ENCODE assay signal across 20 mouse cellular contexts in the genomic region with DNA sequence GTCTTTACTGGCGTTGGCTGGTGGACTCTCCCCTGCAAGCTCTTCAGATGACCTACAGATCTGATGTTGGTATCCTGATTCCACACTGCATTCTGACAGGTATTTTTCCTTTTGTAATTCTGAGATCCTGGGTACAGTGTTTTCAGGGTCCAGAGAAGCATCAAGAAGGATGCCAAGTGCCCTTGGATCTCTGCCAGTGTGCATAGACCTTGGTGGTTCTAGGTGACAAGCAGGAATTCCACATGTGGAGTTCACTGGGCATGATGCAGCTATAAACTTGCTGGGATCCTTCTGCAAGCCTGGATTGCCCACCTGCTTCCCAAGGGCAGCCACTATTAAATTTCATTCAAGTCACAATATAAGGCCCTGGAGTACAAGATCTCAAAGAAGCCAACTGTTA.
DNase-seq lines count a peak whose midpoint lies in the region.
"Had no signal": no experiment of that assay in that cellular context is flagged by ENCODE, and none has a peak within 500 bp of the region (broad histone marks: within the 10 kb centered on the region; RNA-seq: fewer than 3 reads in every experiment).

No protein-coding gene starts in this region.

- H3K36me3 ChIP-seq in embryonic facial prominence, embryonic 10.5 days (replicated peaks), result no peaks in the 10 kb centered on the region
- H3K36me3 ChIP-seq: embryonic facial prominence, embryonic 12.5 days; forebrain, embryonic 15.5 days had no signal

- H3K27me3 ChIP-seq in embryonic facial prominence, embryonic 10.5 days (replicated peaks; ENCODE audit: low read depth, poor library complexity, severe bottlenecking), result no peaks in the 10 kb centered on the region
- H3K27me3 ChIP-seq: embryonic facial prominence, embryonic 12.5 days; forebrain, embryonic 13.5 days; forebrain, embryonic 15.5 days; Patski had no signal

- no peaks in the 10 kb centered on the region for H3K9me3 ChIP-seq in embryonic facial prominence, embryonic 10.5 days
- H3K9me3 ChIP-seq: embryonic facial prominence, embryonic 12.5 days; forebrain, embryonic 13.5 days; forebrain, embryonic 15.5 days had no signal

- 92% methylated on average over 1 of the region's 1 CpGs for WGBS in embryonic facial prominence, embryonic 10.5 days

- peaks cover 9% of the 10 kb centered on the region for H3K4me1 ChIP-seq in embryonic facial prominence, embryonic 10.5 days
- H3K4me1 ChIP-seq: forebrain, embryonic 13.5 days; forebrain, embryonic 15.5 days had no signal

- DNase-seq in adrenal gland, adult 2 months, result peak; percentile 64
- DNase-seq in adrenal gland, postnatal 4 days (ENCODE audit: low spot score in 2 of 2), result no peak
- DNase-seq in adrenal gland, postnatal 10 days, result peak; percentile 67
- DNase-seq in adrenal gland, postnatal 25 days, result peak; percentile 46
- DNase-seq in urinary bladder, postnatal 14 days (ENCODE audit: low spot score), result no peak
- no peak for DNase-seq in gastrocnemius, adult 18-20 months (ENCODE audit: low spot score)
- DNase-seq in embryonic facial prominence, embryonic 10.5 days (ENCODE audit: low spot score), result no peak
- DNase-seq: cerebellum, adult 11 months; cerebellum, adult 18-20 months; cerebellum, adult 8-10 months; cerebellum, adult 9-11 months; cerebellum, postnatal 14 days; cerebellum, postnatal 36 days; embryo, embryonic 11 days; forebrain, postnatal 0 days; gastrocnemius, adult 2 months had no signal

- H3K4me3 ChIP-seq in embryonic facial prominence, embryonic 10.5 days, result no peak overlapping the region
- H3K4me3 ChIP-seq: embryonic facial prominence, embryonic 12.5 days; forebrain, embryonic 13.5 days; forebrain, embryonic 15.5 days; gastrocnemius, adult 2 months had no signal

- H3K27ac ChIP-seq in embryonic facial prominence, embryonic 10.5 days (replicated peaks), result no peak overlapping the region
- H3K27ac ChIP-seq: embryonic facial prominence, embryonic 12.5 days; forebrain, embryonic 13.5 days; forebrain, embryonic 15.5 days; gastrocnemius, adult 2 months had no signal

Comparison
In these comparisons a context has a peak if more than half of its experiments do, and no peak if none do; other contexts are left out.
1. DNase-seq: peak in adrenal gland, adult 2 months (single experiment), adrenal gland, postnatal 10 days (single experiment) and adrenal gland, postnatal 25 days (single experiment); none in adrenal gland, postnatal 4 days (0 of 2), urinary bladder, postnatal 14 days (single experiment), gastrocnemius, adult 18-20 months (single experiment) and embryonic facial prominence, embryonic 10.5 days (single experiment).